Mouse (Mus musculus) MEL (cell line): Measurements from ENCODE around the gene Wnk4. TPM values are rescaled to one million over a fixed set of nuclear protein-coding genes. Genes with fewer than 3 reads are reported as not detected.

Experiments
- DNase-seq: peaks from one replicate; pipeline ENCODE4 v3.0.0; 2011; ENCODE audit warnings: low read depth, low spot score
- H3K27ac ChIP-seq: 2 replicates; pipeline ENCODE4 v1.5.1; 2012; ENCODE audit warnings: low read depth, mild to moderate bottlenecking, control low read depth, low read length, moderate library complexity; ENCODE audit not compliant: control insufficient read depth
- H3K27me3 ChIP-seq, 2 experiments: fragments of 150-350 bp in 1 of 2; sonication (generic) in 1 of 2; 2 replicates each; pipeline ENCODE4 v1.6.1; 2012; ENCODE audit warnings: low read length in 2 of 2, mild to moderate bottlenecking in 2 of 2, improper control_type of control experiment in 1 of 2, moderate library complexity in 1 of 2; ENCODE audit not compliant: insufficient read depth in 2 of 2, control insufficient read depth in 1 of 2
- H3K36me3 ChIP-seq, 2 experiments: 2 replicates each; pipeline ENCODE4 v1.6.1; 2012 to 2014; ENCODE audit warnings: low read length in 2 of 2, improper control_type of control experiment in 1 of 2, inconsistent platforms in 1 of 2, mild to moderate bottlenecking in 1 of 2; ENCODE audit not compliant: insufficient read depth in 2 of 2, control insufficient read depth in 1 of 2
- H3K4me1 ChIP-seq, 2 experiments: fragments of 150-350 bp in 1 of 2; sonication (generic) in 1 of 2; 2 replicates each; pipeline ENCODE4 v1.6.1; 2012; ENCODE audit warnings: low read length in 2 of 2, improper control_type of control experiment in 1 of 2, mild to moderate bottlenecking in 1 of 2; ENCODE audit not compliant: insufficient read depth in 2 of 2, control insufficient read depth in 1 of 2
- H3K4me3 ChIP-seq, 2 experiments: fragments of 150-350 bp in 1 of 2; sonication (generic) in 1 of 2; 2 replicates each; pipeline ENCODE4 v1.5.1; 2012; ENCODE audit warnings: low read depth in 2 of 2, low read length in 2 of 2, mild to moderate bottlenecking in 2 of 2, moderate library complexity in 2 of 2, control low read depth in 1 of 2, improper control_type of control experiment in 1 of 2; ENCODE audit not compliant: control insufficient read depth in 1 of 2, insufficient read depth in 1 of 2
- H3K79me2 ChIP-seq: 2 replicates; pipeline ENCODE4 v1.6.1; 2012; ENCODE audit warnings: mild to moderate bottlenecking, low read length, moderate library complexity; ENCODE audit not compliant: control insufficient read depth, poor library complexity, insufficient read depth
- H3K9ac ChIP-seq: 2 replicates; pipeline ENCODE4 v1.6.1; 2012; ENCODE audit warnings: low read depth, mild to moderate bottlenecking, control low read depth, low read length, moderate library complexity; ENCODE audit not compliant: control insufficient read depth, poor library complexity, severe bottlenecking
- H3K9me3 ChIP-seq: fragments of 150-350 bp; sonication (generic); replicated peaks from 2 replicates; pipeline ENCODE4 v1.6.1; 2012; ENCODE audit warnings: mild to moderate bottlenecking, low read length, improper control_type of control experiment, moderate library complexity; ENCODE audit not compliant: insufficient read depth
- BHLHE40 ChIP-seq: IDR thresholded peaks from 2 replicates; pipeline ENCODE4 v1.6.1; 2012; ENCODE audit warnings: low read depth, mild to moderate bottlenecking, inconsistent platforms, low read length, improper control_type of control experiment, borderline replicate concordance
- CHD1 ChIP-seq: IDR thresholded peaks from 2 replicates; pipeline ENCODE4 v1.6.1; 2012; ENCODE audit warnings: low read depth, mild to moderate bottlenecking, inconsistent platforms, low read length, improper control_type of control experiment
- CHD2 ChIP-seq: IDR thresholded peaks from 2 replicates; pipeline ENCODE4 v1.6.1; 2011; ENCODE audit warnings: low read length, improper control_type of control experiment
- E2F4 ChIP-seq: IDR thresholded peaks from 2 replicates; pipeline ENCODE4 v1.6.1; 2011; ENCODE audit warnings: low read depth, low read length, improper control_type of control experiment, borderline replicate concordance
- ELF1 ChIP-seq: IDR thresholded peaks from 2 replicates; pipeline ENCODE4 v1.6.1; 2014; ENCODE audit warnings: low read depth, mild to moderate bottlenecking, inconsistent platforms, low read length, improper control_type of control experiment, moderate library complexity
- EP300 ChIP-seq, 2 experiments: IDR thresholded peaks; 2 replicates each; pipeline ENCODE4 v1.6.1; 2011; ENCODE audit warnings: improper control_type of control experiment in 2 of 2, low read length in 2 of 2, low read depth in 1 of 2, mild to moderate bottlenecking in 1 of 2
- ETS1 ChIP-seq: IDR thresholded peaks from 2 replicates; pipeline ENCODE4 v1.6.1; 2012; ENCODE audit warnings: low read depth, mild to moderate bottlenecking, inconsistent platforms, low read length, improper control_type of control experiment, moderate library complexity
- GABPA ChIP-seq: IDR thresholded peaks from 2 replicates; pipeline ENCODE4 v1.6.1; 2012; ENCODE audit warnings: low read depth, mild to moderate bottlenecking, inconsistent platforms, low read length, improper control_type of control experiment, moderate library complexity
- GATA1 ChIP-seq: IDR thresholded peaks from 2 replicates; pipeline ENCODE4 v1.6.1; 2011; ENCODE audit warnings: low read depth, low read length, improper control_type of control experiment
- JUND ChIP-seq: IDR thresholded peaks from 2 replicates; pipeline ENCODE4 v1.6.1; 2011; ENCODE audit warnings: low read depth, mild to moderate bottlenecking, improper control_type of control experiment, low read length
- KAT2A ChIP-seq: conservative IDR thresholded peaks from 2 replicates; pipeline ENCODE4 v1.6.1; 2012; ENCODE audit warnings: low read depth, low read length, improper control_type of control experiment, inconsistent platforms
- MAFK ChIP-seq: IDR thresholded peaks from 2 replicates; pipeline ENCODE4 v1.6.1; 2011; ENCODE audit warnings: low read depth, mild to moderate bottlenecking, low read length, improper control_type of control experiment, borderline replicate concordance
- MAX ChIP-seq: IDR thresholded peaks from 2 replicates; pipeline ENCODE4 v1.6.1; 2011; ENCODE audit warnings: low read length, improper control_type of control experiment
- MAZ ChIP-seq: IDR thresholded peaks from 2 replicates; pipeline ENCODE4 v1.6.1; 2012; ENCODE audit warnings: low read depth, mild to moderate bottlenecking, inconsistent platforms, low read length, improper control_type of control experiment
- MEF2A ChIP-seq: IDR thresholded peaks from 2 replicates; pipeline ENCODE4 v1.6.1; 2014; ENCODE audit warnings: low read depth, mild to moderate bottlenecking, inconsistent platforms, low read length, improper control_type of control experiment; ENCODE audit not compliant: poor library complexity, insufficient replicate concordance, severe bottlenecking; ENCODE audit errors: extremely low read depth
- MXI1 ChIP-seq: IDR thresholded peaks from 2 replicates; pipeline ENCODE4 v1.6.1; 2011; ENCODE audit warnings: mild to moderate bottlenecking, low read depth, low read length, improper control_type of control experiment
- MYB ChIP-seq: IDR thresholded peaks from 2 replicates; pipeline ENCODE4 v1.6.1; 2011; ENCODE audit warnings: mild to moderate bottlenecking, low read depth, low read length, improper control_type of control experiment
- NELFE ChIP-seq: IDR thresholded peaks from 2 replicates; pipeline ENCODE4 v1.6.1; 2011; ENCODE audit warnings: low read depth, low read length, improper control_type of control experiment
- NRF1 ChIP-seq: IDR thresholded peaks from 2 replicates; pipeline ENCODE4 v1.6.1; 2014; ENCODE audit warnings: low read depth, mild to moderate bottlenecking, inconsistent platforms, low read length, improper control_type of control experiment, moderate library complexity; ENCODE audit not compliant: poor library complexity, insufficient read depth, severe bottlenecking
- POLR2A ChIP-seq, 2 experiments: IDR thresholded peaks; 2 replicates each; pipeline ENCODE4 v1.6.1; 2011 to 2012; ENCODE audit warnings: low read length in 2 of 2, mild to moderate bottlenecking in 2 of 2, control low read depth in 1 of 2, improper control_type of control experiment in 1 of 2, low read depth in 1 of 2, moderate library complexity in 1 of 2; ENCODE audit not compliant: control insufficient read depth in 1 of 2, insufficient read depth in 1 of 2, poor library complexity in 1 of 2
- POLR2AphosphoS2 ChIP-seq: IDR thresholded peaks from 2 replicates; pipeline ENCODE4 v1.6.1; 2011; ENCODE audit warnings: low read length, improper control_type of control experiment
- POLR2AphosphoS5 ChIP-seq: IDR thresholded peaks from 2 replicates; pipeline ENCODE4 v1.6.1; 2012; ENCODE audit warnings: low read depth, borderline replicate concordance, mild to moderate bottlenecking, inconsistent platforms, low read length, moderate library complexity, mixed read lengths
- RAD21 ChIP-seq: IDR thresholded peaks from 2 replicates; pipeline ENCODE4 v1.6.1; 2011; ENCODE audit warnings: mild to moderate bottlenecking, low read depth, low read length, improper control_type of control experiment
- RCOR1 ChIP-seq: IDR thresholded peaks from 2 replicates; pipeline ENCODE4 v1.6.1; 2012; ENCODE audit warnings: low read depth, mild to moderate bottlenecking, inconsistent platforms, low read length, improper control_type of control experiment
- SMC3 ChIP-seq: IDR thresholded peaks from 2 replicates; pipeline ENCODE4 v1.6.1; 2011; ENCODE audit warnings: low read depth, low read length, improper control_type of control experiment
- TAL1 ChIP-seq: IDR thresholded peaks from 2 replicates; pipeline ENCODE4 v1.6.1; 2012; ENCODE audit warnings: mild to moderate bottlenecking, inconsistent platforms, low read length, moderate library complexity, mixed read lengths
- TBP ChIP-seq: IDR thresholded peaks from 2 replicates; pipeline ENCODE4 v1.8.0; 2011; ENCODE audit warnings: low read depth, low read length, improper control_type of control experiment
- TCF12 ChIP-seq: IDR thresholded peaks from 2 replicates; pipeline ENCODE4 v1.6.1; 2014; ENCODE audit warnings: low read depth, mild to moderate bottlenecking, inconsistent platforms, low read length, improper control_type of control experiment, moderate library complexity
- UBTF ChIP-seq: IDR thresholded peaks from 2 replicates; pipeline ENCODE4 v1.6.1; 2012; ENCODE audit warnings: low read depth, mild to moderate bottlenecking, inconsistent platforms, low read length, improper control_type of control experiment, moderate library complexity, borderline replicate concordance; ENCODE audit not compliant: insufficient read depth
- USF1 ChIP-seq: IDR thresholded peaks from 2 replicates; pipeline ENCODE4 v1.6.1; 2014; ENCODE audit warnings: low read depth, mild to moderate bottlenecking, inconsistent platforms, low read length, improper control_type of control experiment, moderate library complexity
- USF2 ChIP-seq, 2 experiments: IDR thresholded peaks; 2 replicates each; pipeline ENCODE4 v1.6.1; 2011 to 2012; ENCODE audit warnings: improper control_type of control experiment in 2 of 2, low read length in 2 of 2, borderline replicate concordance in 1 of 2, inconsistent platforms in 1 of 2, low read depth in 1 of 2, mild to moderate bottlenecking in 1 of 2; ENCODE audit not compliant: insufficient read depth in 1 of 2
- ZC3H11A ChIP-seq: IDR thresholded peaks from 2 replicates; pipeline ENCODE4 v1.6.1; 2012; ENCODE audit warnings: low read depth, mild to moderate bottlenecking, inconsistent platforms, low read length, improper control_type of control experiment
- ZKSCAN1 ChIP-seq: IDR thresholded peaks from 2 replicates; pipeline ENCODE4 v1.6.1; 2012; ENCODE audit warnings: low read depth, mild to moderate bottlenecking, inconsistent platforms, low read length, improper control_type of control experiment, moderate library complexity
- ZMIZ1 ChIP-seq: IDR thresholded peaks from 2 replicates; pipeline ENCODE4 v1.6.1; 2012; ENCODE audit warnings: low read depth, mild to moderate bottlenecking, inconsistent platforms, low read length, improper control_type of control experiment, moderate library complexity
- ZNF384 ChIP-seq: IDR thresholded peaks from 2 replicates; pipeline ENCODE4 v1.6.1; 2012; ENCODE audit warnings: low read depth, mild to moderate bottlenecking, inconsistent platforms, low read length, improper control_type of control experiment
- polyA plus RNA-seq, 2 experiments: library from polyadenylated mRNA; stranded (reverse) in 1 of 2; unstranded in 1 of 2; fragments of >175 nt in 1 of 2; fragments of >200 nt in 1 of 2; gene quantifications; 2 replicates each; pipeline versions ENCODE4 v1.2.1 to v1.2.4; 2012; ENCODE audit warnings: low replicate concordance in 2 of 2, low read depth in 1 of 2; ENCODE audit not compliant: insufficient read length in 2 of 2, insufficient read depth in 1 of 2, missing spikeins in 1 of 2
- total RNA-seq: library from RNA; depleted of rRNA; stranded (reverse); fragments of 300-350 nt; gene quantifications from 2 replicates; pipeline ENCODE4 v1.2.3, GENCODE M21; 2012

Gene Wnk4
- total and polyA plus RNA-seq, 3 experiments = 0.92 to 3.4 TPM; not detected in 1

GRCm38 (mm10) chr11:101232010-101232839 is 28.1 kb upstream of the Wnk4 start:
- Histone ChIP-seq H3K36me3 (peaks cover 0 to 14% of the 10 kb centered on the region in 2 experiments; a peak in 2 of 4 replicates), H3K79me2 (no peaks in the 10 kb centered on the region), H3K27me3 (peaks cover 0 to 4% of the 10 kb centered on the region in 2 experiments; a peak in 2 of 4 replicates), H3K27ac (no peak overlapping the region), H3K4me1 (peaks cover 3 to 24% of the 10 kb centered on the region in 2 experiments; a peak in 3 of 4 replicates), H3K9ac (no peak overlapping the region), H3K9me3 (no peaks in the 10 kb centered on the region), H3K4me3 (no peak overlapping the region)
- DNase-seq = peak; percentile 85
- TF ChIP-seq JUND (no peak), ELF1 (0 out of 2 replicates have a peak, but pooled peaks have one; percentile 15), EP300 (IDR thresholded peaks at IDR 0.05; ENCODE audit: low read depth in 1 of 2, low read length in 2 of 2) (peak; percentile 96), KAT2A (no peak), ZNF384 (no peak), POLR2A (IDR thresholded peaks at IDR 0.05; ENCODE audit: control insufficient read depth in 1 of 2, insufficient read depth in 1 of 2, low read depth in 1 of 2, low read length in 2 of 2, poor library complexity in 1 of 2) (no peak), SMC3 (peak; percentile 1; the same call in 1 of the 2 replicates), E2F4 (no peak), CHD1 (no peak), ZMIZ1 (no peak), TAL1 (peak; percentile 96), TBP (no peak), BHLHE40 (peak; percentile 71; the same call in 1 of the 2 replicates), GABPA (no peak), NELFE (no peak), NRF1 (no peak), MAFK (peak; percentile 78; the same call in 1 of the 2 replicates), MAZ (peak; percentile 81), RAD21 (no peak), MAX (0 out of 2 replicates have a peak, but pooled peaks have one; percentile 26), MYB (no peak; the same call in 1 of the 2 replicates), UBTF (no peak), USF1 (no peak), ETS1 (peak; percentile 69; the same call in 1 of the 2 replicates), POLR2AphosphoS2 (no peak), USF2 (IDR thresholded peaks at IDR 0.05; ENCODE audit: borderline replicate concordance in 1 of 2, insufficient read depth in 1 of 2, low read depth in 1 of 2, low read length in 2 of 2) (no peak), ZKSCAN1 (no peak), CHD2 (peak; percentile 41; the same call in 1 of the 2 replicates), MEF2A (no peak), RCOR1 (peak; percentile 100), TCF12 (peak; percentile 97), ZC3H11A (no peak), POLR2AphosphoS5 (no peak), GATA1 (peak; percentile 96), MXI1 (no peak)
